Mouse (Mus musculus): ENCODE results near the gene Nutm1.

Gene Nutm1

GRCm38 (mm10) chr2:112254675-112255515 is 4.2 kb downstream of the Nutm1 start:
- DNase-seq, result no peak

GRCm38 (mm10) chr2:112249780-112250453 is 9.2 kb downstream of the Nutm1 start:
- DNase-seq, result no peak

- DNase-seq, result no peak
Measured at GRCm38 (mm10) chr2:112247323-112247722, 11.8 kb downstream of the Nutm1 start.

- DNase-seq, result no peak
Measured at GRCm38 (mm10) chr2:112246193-112246592, 12.9 kb downstream of the Nutm1 start.

- DNase-seq, result no peak
Measured at GRCm38 (mm10) chr2:112245307-112245706, 13.8 kb downstream of the Nutm1 start.

GRCm38 (mm10) chr2:112241787-112242186 is 17.3 kb downstream of the Nutm1 start:
- DNase-seq, result no peak

- peak; percentile 51 for DNase-seq
Measured at GRCm38 (mm10) chr2:112239935-112240721, 19.0 kb downstream of the Nutm1 start.

GRCm38 (mm10) chr2:112239212-112239934 is 19.7 kb downstream of the Nutm1 start, which contains the start of gene Lpcat4:
Gene Lpcat4 (plus strand): TSS chr2:112239468.
- peak; percentile 94 for DNase-seq

- DNase-seq, result no peak
Measured at GRCm38 (mm10) chr2:112238006-112238405, 21.1 kb downstream of the Nutm1 start.

- no peak for DNase-seq
Measured at GRCm38 (mm10) chr2:112236620-112237019, 22.5 kb downstream of the Nutm1 start.

GRCm38 (mm10) chr2:112232623-112233022 is 26.5 kb downstream of the Nutm1 start:
- DNase-seq, result no peak

GRCm38 (mm10) chr2:112224356-112224755 is 34.7 kb downstream of the Nutm1 start:
- DNase-seq, result no peak

GRCm38 (mm10) chr2:112222607-112223006 is 36.5 kb downstream of the Nutm1 start:
- no peak for DNase-seq

GRCm38 (mm10) chr2:112220880-112221279 is 38.2 kb downstream of the Nutm1 start:
- no peak for DNase-seq

GRCm38 (mm10) chr2:112217614-112218013 is 41.5 kb downstream of the Nutm1 start:
- no peak for DNase-seq

- no peak for DNase-seq
Measured at GRCm38 (mm10) chr2:112215977-112216376, 43.1 kb downstream of the Nutm1 start.

GRCm38 (mm10) chr2:112210699-112211098 is 48.4 kb downstream of the Nutm1 start:
- DNase-seq, result no peak

GRCm38 (mm10) chr2:112210142-112210541 is 48.9 kb downstream of the Nutm1 start:
- DNase-seq, result peak; percentile 42

GRCm38 (mm10) chr2:112203056-112203455 is 56.0 kb downstream of the Nutm1 start:
- no peak for DNase-seq
